Mouse (Mus musculus) heart, adult 11 months (tissue): ENCODE measurements around the gene Flii.

Experiments
- DNase-seq: peaks from one replicate; pipeline ENCODE4 v3.0.0; 2022

Flii gene

GRCm38 (mm10) chr11:60726601-60727391, at the start of gene Flii:
Gene Flii, minus strand, starts transcription at chr11:60727263.
- peak; percentile 98 for DNase-seq

GRCm38 (mm10) chr11:60776107-60776828, 49.2 kb upstream of the Flii start:
- no peak for DNase-seq

GRCm38 (mm10) chr11:60775578-60775977, 48.5 kb upstream of the Flii start:
- no peak for DNase-seq

- DNase-seq = no peak
These were observed 47.8 kb upstream of the Flii start for GRCm38 (mm10) chr11:60774841-60775240.

- no peak for DNase-seq
These were observed 47.2 kb upstream of the Flii start for GRCm38 (mm10) chr11:60774158-60774689.

GRCm38 (mm10) chr11:60772161-60772560, 45.1 kb upstream of the Flii start:
- DNase-seq = no peak

- no peak for DNase-seq
These were observed 43.7 kb upstream of the Flii start for GRCm38 (mm10) chr11:60770776-60771175.

GRCm38 (mm10) chr11:60769322-60769721, 42.3 kb upstream of the Flii start:
- DNase-seq = no peak

GRCm38 (mm10) chr11:60766969-60767368, 39.9 kb upstream of the Flii start:
- no peak for DNase-seq

GRCm38 (mm10) chr11:60761681-60762080, 34.6 kb upstream of the Flii start:
- no peak for DNase-seq

- no peak for DNase-seq
These were observed 28.5 kb upstream of the Flii start for GRCm38 (mm10) chr11:60755570-60755969.

- no peak for DNase-seq
These were observed 13.3 kb upstream of the Flii start for GRCm38 (mm10) chr11:60740321-60740720.

GRCm38 (mm10) chr11:60737450-60737849, 10.4 kb upstream of the Flii start:
- no peak for DNase-seq

- no peak for DNase-seq
These were observed 9.4 kb upstream of the Flii start for GRCm38 (mm10) chr11:60736491-60736890.

GRCm38 (mm10) chr11:60735191-60735590, 8.1 kb upstream of the Flii start:
- no peak for DNase-seq

GRCm38 (mm10) chr11:60734206-60734605, 7.1 kb upstream of the Flii start:
- no peak for DNase-seq

GRCm38 (mm10) chr11:60731251-60731650, 4.2 kb upstream of the Flii start:
- no peak for DNase-seq

GRCm38 (mm10) chr11:60730169-60730568, 3.1 kb upstream of the Flii start:
- no peak for DNase-seq

GRCm38 (mm10) chr11:60729217-60729641, 2.2 kb upstream of the Flii start:
- DNase-seq = no peak

GRCm38 (mm10) chr11:60728260-60728761, 1.2 kb upstream of the Flii start, which contains the start of gene Mief2:
Gene Mief2, plus strand, starts transcription at chr11:60728398.
- DNase-seq = peak; percentile 100

GRCm38 (mm10) chr11:60727392-60728140, 503 bp upstream of the Flii start:
- DNase-seq = no peak

- no peak for DNase-seq
These were observed 7.8 kb downstream of the Flii start for GRCm38 (mm10) chr11:60719263-60719662.

- peak; percentile 88 for DNase-seq
These were observed 11.2 kb downstream of the Flii start for GRCm38 (mm10) chr11:60715833-60716232.
